Mouse (Mus musculus) right cerebral cortex, adult 18-20 months (tissue): ENCODE data around the gene B4galnt4.
A peak's percentile ranks its signal among the peaks of the same experiment; 100 is the strongest.
"Not testable (repeated sequence)": the region's sequence is repeated elsewhere in the genome, so short reads cannot be mapped to it uniquely, and the experiment has no call there.

Source experiments
- DNase-seq: peaks from one replicate; pipeline ENCODE4 v3.0.0; 2022; ENCODE audit warnings: mixed read lengths

B4galnt4 gene

GRCm38 (mm10) chr7:141060426-141061242, at the start of gene B4galnt4:
TSS of gene B4galnt4 (plus strand) at chr7:141061104.
- DNase-seq, result peak; percentile 95

- DNase-seq, result no peak
Observed at GRCm38 (mm10) chr7:141011238-141011770, 49.6 kb upstream of the B4galnt4 start.

- DNase-seq, result no peak
Observed at GRCm38 (mm10) chr7:141016707-141017697, 43.9 kb upstream of the B4galnt4 start.

GRCm38 (mm10) chr7:141017824-141018223, 43.1 kb upstream of the B4galnt4 start, which contains the start of gene Ifitm6:
TSS of gene Ifitm6 (minus strand) at chr7:141017924.
- DNase-seq, result not testable (repeated sequence)

- no peak for DNase-seq
Observed at GRCm38 (mm10) chr7:141019028-141019427, 41.9 kb upstream of the B4galnt4 start.

- DNase-seq, result no peak
Observed at GRCm38 (mm10) chr7:141021489-141022449, 39.1 kb upstream of the B4galnt4 start.

- no peak for DNase-seq
Observed at GRCm38 (mm10) chr7:141024865-141025838, 35.8 kb upstream of the B4galnt4 start.

- DNase-seq, result no peak
Observed at GRCm38 (mm10) chr7:141026097-141026739, 34.7 kb upstream of the B4galnt4 start.

GRCm38 (mm10) chr7:141026740-141027098, 34.2 kb upstream of the B4galnt4 start:
- DNase-seq, result no peak

GRCm38 (mm10) chr7:141028831-141029230, 32.1 kb upstream of the B4galnt4 start, which contains the start of gene Gm17387:
TSS of gene Gm17387 (plus strand) at chr7:141029131.
- no peak for DNase-seq

GRCm38 (mm10) chr7:141030390-141030789, 30.5 kb upstream of the B4galnt4 start:
- DNase-seq, result no peak

- DNase-seq, result no peak
Observed at GRCm38 (mm10) chr7:141032458-141033167, 28.3 kb upstream of the B4galnt4 start.

- DNase-seq, result not testable (repeated sequence)
Observed at GRCm38 (mm10) chr7:141036624-141037023, 24.3 kb upstream of the B4galnt4 start.

- no peak for DNase-seq
Observed at GRCm38 (mm10) chr7:141038090-141039032, 22.5 kb upstream of the B4galnt4 start.

GRCm38 (mm10) chr7:141039386-141040107, 21.4 kb upstream of the B4galnt4 start:
- DNase-seq, result no peak

- no peak for DNase-seq
Observed at GRCm38 (mm10) chr7:141040867-141041606, 19.9 kb upstream of the B4galnt4 start.

GRCm38 (mm10) chr7:141041661-141042060, 19.2 kb upstream of the B4galnt4 start:
- DNase-seq, result no peak
